Mouse (Mus musculus) lung, postnatal 0 days (tissue): ENCODE results near the gene Trpc3. TPM values are rescaled to one million over a fixed set of nuclear protein-coding genes. Genes with fewer than 3 reads are reported as not detected.
"Not testable (repeated sequence)": the region's sequence is repeated elsewhere in the genome, so short reads cannot be mapped to it uniquely, and the experiment has no call there.

ENCODE experiments used
- ATAC-seq: fragments of 200-750 bp; cut with Nextera tagmentation; 2 replicates; pipeline ENCODE4 v1.8.0; 2017; ENCODE audit warnings: moderate library complexity
- DNase-seq: peaks from one replicate; pipeline ENCODE4 v3.0.0-alpha.2; 2016; ENCODE audit warnings: low spot score
- H3K27ac ChIP-seq: fragments of 300-500 bp; sonication (generic); 2 replicates; pipeline ENCODE4 v1.5.1; 2014; ENCODE audit warnings: antibody characterized with exemption, mild to moderate bottlenecking, low read length, mixed read lengths
- H3K27me3 ChIP-seq: fragments of 300-500 bp; sonication (generic); replicated peaks from 2 replicates; pipeline ENCODE4 v1.6.1; 2014; ENCODE audit warnings: low read length, mixed read lengths; ENCODE audit not compliant: insufficient read depth
- H3K36me3 ChIP-seq: fragments of 300-500 bp; sonication (generic); 2 replicates; pipeline ENCODE4 v1.6.1; 2014; ENCODE audit warnings: low read length, mixed read lengths; ENCODE audit not compliant: insufficient read depth
- H3K4me1 ChIP-seq: fragments of 300-500 bp; sonication (generic); 2 replicates; pipeline ENCODE4 v1.6.1; 2014; ENCODE audit warnings: antibody characterized with exemption, low read depth, low read length, mixed read lengths; ENCODE audit not compliant: insufficient read depth
- H3K4me2 ChIP-seq: fragments of 300-500 bp; sonication (generic); replicated peaks from 2 replicates; pipeline ENCODE4 v1.6.1; 2014; ENCODE audit warnings: low read depth, mild to moderate bottlenecking, low read length, moderate library complexity, mixed read lengths
- H3K4me3 ChIP-seq: fragments of 300-500 bp; sonication (generic); 2 replicates; pipeline ENCODE4 v1.5.1; 2014; ENCODE audit warnings: low read depth, low read length
- H3K9ac ChIP-seq: fragments of 300-500 bp; sonication (generic); replicated peaks from 2 replicates; pipeline ENCODE4 v1.6.1; 2014; ENCODE audit warnings: low read depth, mild to moderate bottlenecking
- H3K9me3 ChIP-seq: fragments of 300-500 bp; sonication (generic); 2 replicates; pipeline ENCODE4 v1.6.1; 2016; ENCODE audit warnings: low read length, mixed read lengths
- CTCF ChIP-seq: IDR thresholded peaks from 2 replicates; pipeline ENCODE4 v1.5.1; 2016; ENCODE audit warnings: antibody characterized with exemption, mild to moderate bottlenecking
- EP300 ChIP-seq: IDR thresholded peaks from 2 replicates; pipeline ENCODE4 v1.6.1; 2016; ENCODE audit warnings: antibody characterized with exemption, mild to moderate bottlenecking, control low read depth
- whole genome bisulfite sequencing: fragments of 180-500 bp; shearing (Covaris S2); extraction: QIAGEN DNeasy Blood & Tissue Kit; methylation state at CpG from one replicate; pipeline ENCODE4 v1.1.7; 2014; 5-methylcytosine and 5-hydroxymethylcytosine counted together
- polyA plus RNA-seq: library from polyadenylated mRNA; unstranded; fragments of >200 nt; fragmentation: Nextera tagmentation; extraction: Ambion mirVana; gene quantifications from 2 replicates; pipeline ENCODE4 v1.2.1, GENCODE M21; 2015

The Trpc3 gene
- polyA plus RNA-seq, 1 experiment from 2014 or later = 3.1 TPM

DNA sequence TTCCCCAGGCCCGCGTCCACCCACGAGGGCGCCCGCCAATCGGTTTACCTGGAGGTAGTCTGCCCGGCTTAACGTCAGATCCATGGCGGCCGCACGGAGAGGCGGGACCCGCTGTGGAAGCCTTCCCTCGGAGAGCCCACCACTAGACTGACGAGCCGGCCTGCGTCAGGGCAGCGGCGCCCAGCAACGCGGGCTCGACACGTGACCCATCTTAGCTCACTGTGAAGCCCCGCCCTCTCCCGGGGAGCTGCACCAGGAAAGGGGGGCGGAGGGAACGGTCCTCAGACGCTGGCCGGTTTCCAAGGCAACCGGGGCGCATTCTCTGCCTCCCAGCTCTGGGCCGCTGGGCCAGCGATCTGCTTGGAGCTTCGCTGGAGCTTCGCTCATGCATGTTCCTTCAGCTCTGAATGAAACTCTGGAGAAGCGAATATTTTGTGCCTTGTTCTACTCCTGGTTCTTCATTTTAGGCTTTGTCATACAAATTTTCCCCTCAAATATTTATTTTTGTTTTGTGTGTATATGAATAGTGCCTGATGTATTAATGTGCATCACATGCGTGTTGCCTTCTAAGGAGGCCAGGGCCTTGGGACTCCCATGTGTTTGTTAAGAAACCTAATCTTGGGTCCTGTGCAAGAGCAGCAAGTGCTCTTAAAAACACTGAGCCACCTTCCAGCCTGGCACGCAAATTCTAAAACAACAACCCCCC, 76.6 kb downstream of the Trpc3 start, which contains the start of gene Bbs7:
Gene Bbs7 (minus strand): TSS at position 276 of the 706 bp plus-strand sequence.
- Histone ChIP-seq H3K27ac (0 out of 2 replicates have a peak within 1 kb of the TSS, but pooled peaks have one; percentile 38), H3K9me3 (no peaks in the 10 kb centered on the region), H3K36me3 (no peaks in the 10 kb centered on the region), H3K27me3 (no peaks in the 10 kb centered on the region), H3K9ac (peak within 1 kb of the TSS; percentile 51), H3K4me1 (no peaks in the 10 kb centered on the region), H3K4me2 (peak within 1 kb of the TSS; percentile 85), H3K4me3 (peak within 1 kb of the TSS; percentile 63)
- ATAC-seq = peak; percentile 100
- TF ChIP-seq EP300 (no peak), CTCF (no peak)
- peak; percentile 98 for DNase-seq
- 5% methylated on average over 31 of the region's 38 CpGs for WGBS

DNA sequence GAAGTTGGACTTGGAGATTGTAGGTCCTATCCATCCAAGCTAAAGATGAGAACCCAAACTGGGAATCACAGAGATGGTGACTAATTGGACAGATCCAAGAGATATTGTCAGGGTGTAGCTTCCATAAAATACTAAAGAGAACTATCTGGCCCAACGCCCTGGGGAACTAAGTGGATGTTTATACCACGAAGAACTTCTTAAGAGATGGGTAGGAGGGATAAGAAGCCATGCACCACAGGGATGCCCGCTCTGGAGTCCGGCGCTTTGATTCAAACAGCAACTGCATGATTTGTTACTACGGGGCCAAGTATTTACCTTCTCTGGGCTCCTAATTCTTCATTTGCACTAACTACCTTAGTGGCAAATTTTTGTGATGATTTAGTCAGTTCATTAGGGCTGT, 77.3 kb downstream of the Trpc3 start:
- WGBS = 3% methylated on average over 6 of the region's 6 CpGs
- H3K9ac ChIP-seq = peak overlapping the region; percentile 51
- H3K27ac ChIP-seq = 0 out of 2 replicates have a peak overlapping the region, but pooled peaks have one; percentile 38
- TF ChIP-seq CTCF (no peak), EP300 (no peak)
- peak; percentile 5 for DNase-seq
- peak overlapping the region; percentile 63 for H3K4me3 ChIP-seq
- no peaks in the 10 kb centered on the region for H3K4me1 ChIP-seq
- H3K4me2 ChIP-seq = peak overlapping the region; percentile 85
- no peaks in the 10 kb centered on the region for H3K9me3 ChIP-seq
- ATAC-seq = peak; percentile 13; the same call in 1 of the 2 replicates
- H3K27me3 ChIP-seq = no peaks in the 10 kb centered on the region
- H3K36me3 ChIP-seq = no peaks in the 10 kb centered on the region

DNA sequence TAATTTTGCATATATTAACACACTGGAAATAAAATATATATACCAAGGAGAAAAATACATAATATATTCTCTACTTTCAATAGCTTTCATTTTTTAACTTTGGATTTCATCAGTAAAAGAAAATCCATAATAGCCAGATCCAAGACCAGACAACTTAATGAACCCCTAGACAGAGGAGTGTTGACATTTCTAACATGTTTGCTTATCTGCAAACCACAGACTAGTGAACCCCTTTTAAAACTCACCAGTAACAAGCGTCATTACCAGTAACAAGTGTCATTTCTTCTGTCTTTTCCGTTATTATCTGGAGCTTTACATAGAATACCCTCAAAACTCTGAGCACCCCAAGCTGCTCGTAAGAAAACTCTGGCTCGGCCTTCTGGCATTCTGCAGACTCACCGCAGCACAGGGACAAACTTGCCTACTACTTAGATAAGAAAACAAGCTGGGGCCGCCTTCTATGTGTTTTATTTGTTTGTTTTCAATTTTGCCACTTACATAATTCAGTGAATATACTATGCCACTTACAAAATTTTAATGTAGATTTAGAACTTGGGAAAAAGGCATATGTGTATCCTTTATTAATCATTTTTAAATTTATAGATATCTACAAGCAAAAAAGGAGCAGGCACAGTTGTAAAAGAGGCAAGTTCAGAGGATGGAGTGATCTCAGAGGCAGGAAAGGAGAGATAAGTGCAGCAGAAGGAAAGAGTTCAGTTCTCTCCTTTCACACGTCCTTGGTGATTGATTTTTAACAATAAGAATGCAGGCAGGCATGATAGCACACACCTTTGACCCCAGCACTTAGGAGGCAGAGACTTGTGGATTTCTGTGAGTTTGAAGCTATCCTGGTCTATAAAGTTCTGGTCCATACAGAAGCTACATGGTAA, 83.8 kb downstream of the Trpc3 start:
- DNase-seq (no peak), ATAC-seq (no peak)
- no peak overlapping the region for H3K9ac ChIP-seq
- H3K4me3 ChIP-seq = no peak overlapping the region
- no peak overlapping the region for H3K27ac ChIP-seq
- no peaks in the 10 kb centered on the region for H3K4me1 ChIP-seq
- no peaks in the 10 kb centered on the region for H3K27me3 ChIP-seq
- H3K4me2 ChIP-seq = no peak overlapping the region
- no peak for TF ChIP-seq EP300
- H3K9me3 ChIP-seq = no peaks in the 10 kb centered on the region
- 67% methylated on average over 7 of the region's 7 CpGs for WGBS
- no peaks in the 10 kb centered on the region for H3K36me3 ChIP-seq

DNA sequence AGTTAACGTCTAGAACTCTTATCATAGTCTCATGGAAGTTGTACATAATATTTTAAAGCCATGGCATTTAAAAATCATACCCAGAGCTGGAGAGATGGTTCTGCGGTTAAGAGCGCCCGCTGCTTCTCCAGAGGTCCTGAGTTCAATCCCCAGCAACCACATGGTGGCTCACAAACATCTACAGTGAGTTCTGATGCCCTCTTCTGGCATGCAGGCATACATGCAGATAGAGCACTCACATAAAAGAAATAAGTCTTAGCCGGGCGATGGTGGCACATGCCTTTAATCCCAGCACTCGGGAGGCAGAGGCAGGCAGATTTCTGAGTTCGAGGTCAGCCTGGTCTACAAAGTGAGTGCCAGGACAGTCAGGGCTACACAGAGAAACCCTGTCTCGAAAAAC, 90.2 kb downstream of the Trpc3 start:
- WGBS = 88% methylated on average over 8 of the region's 9 CpGs
- H3K4me1 ChIP-seq, H3K36me3 ChIP-seq, H3K4me3 ChIP-seq, H3K9ac ChIP-seq, H3K4me2 ChIP-seq, ATAC-seq, H3K27me3 ChIP-seq, DNase-seq, H3K9me3 ChIP-seq, H3K27ac ChIP-seq: not testable (repeated sequence)
- TF ChIP-seq CTCF = peak; percentile 10; the same call in 1 of the 2 replicates

DNA sequence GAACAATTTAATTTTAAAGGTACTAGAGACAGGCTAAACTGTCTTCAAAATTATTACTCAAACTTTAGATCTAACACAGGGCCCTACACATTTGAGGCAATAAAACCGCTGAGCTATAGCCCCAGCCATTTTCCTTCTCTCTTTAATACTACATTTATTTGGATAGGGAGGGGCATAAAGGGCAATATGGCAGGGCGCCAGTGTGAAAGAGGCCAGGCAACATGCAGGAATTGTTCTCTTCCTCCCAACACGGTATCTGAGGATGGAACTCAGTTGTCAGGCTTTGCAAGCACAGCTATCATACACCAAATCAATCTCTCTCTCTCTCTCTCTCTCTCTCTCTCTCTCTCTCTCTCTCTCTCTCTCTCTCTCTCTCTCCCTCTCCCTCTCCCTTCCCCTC, 91.2 kb downstream of the Trpc3 start:
- H3K9me3 ChIP-seq = no peaks in the 10 kb centered on the region
- ATAC-seq (no peak), DNase-seq (peak; percentile 5)
- H3K4me1 ChIP-seq = no peaks in the 10 kb centered on the region
- no peaks in the 10 kb centered on the region for H3K27me3 ChIP-seq
- H3K36me3 ChIP-seq = no peaks in the 10 kb centered on the region
- TF ChIP-seq CTCF = no peak
- TF ChIP-seq EP300 = no peak
- H3K27ac ChIP-seq = no peak overlapping the region
- WGBS = 33% methylated on average over 3 of the region's 3 CpGs
- no peak overlapping the region for H3K4me3 ChIP-seq
- no peak overlapping the region for H3K4me2 ChIP-seq
- H3K9ac ChIP-seq = no peak overlapping the region

DNA sequence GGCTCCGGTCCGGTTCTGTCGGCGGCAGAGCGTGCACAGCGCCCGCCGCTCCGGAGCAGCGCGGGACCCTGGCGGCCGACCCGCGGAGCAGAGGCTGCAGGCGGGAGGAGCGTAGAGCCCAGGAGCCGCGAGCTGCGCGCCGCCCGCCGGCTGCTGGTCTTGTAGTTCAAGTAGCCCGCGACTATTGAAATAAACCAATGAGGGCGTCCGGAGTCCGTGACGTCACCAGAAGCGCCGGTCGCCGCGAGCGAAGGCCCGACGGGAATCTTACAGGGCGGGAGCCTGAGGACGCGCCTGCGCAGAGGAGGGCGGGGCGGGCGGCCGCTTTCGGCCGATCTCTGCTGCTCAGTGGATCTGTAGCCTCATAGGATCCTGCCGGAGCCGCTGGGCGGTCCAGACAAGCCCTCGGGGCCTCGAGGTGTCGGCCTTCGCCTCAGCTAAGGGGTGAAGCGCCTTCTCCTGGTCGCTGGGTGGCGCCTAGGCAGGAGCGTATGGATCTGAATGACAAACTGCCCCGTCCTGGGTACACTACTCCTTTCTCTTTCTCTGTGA, 118.1 kb downstream of the Trpc3 start, which contains the start of gene Ccna2:
Gene Ccna2 (minus strand): TSS at position 324 of the 552 bp plus-strand sequence.
- peak within 1 kb of the TSS; percentile 91 for H3K4me2 ChIP-seq
- ATAC-seq = peak; percentile 100
- TF ChIP-seq EP300 (no peak), CTCF (peak; percentile 83)

More for the DNA sequence above, 118.1 kb downstream of the Trpc3 start, which contains the start of gene Ccna2:
- DNase-seq = peak; percentile 99
- Histone ChIP-seq H3K9ac (peak within 1 kb of the TSS; percentile 38; the same call in 1 of the 2 replicates), H3K27me3 (no peaks in the 10 kb centered on the region), H3K27ac (peak within 1 kb of the TSS; percentile 82), H3K36me3 (no peaks in the 10 kb centered on the region), H3K4me3 (peak within 1 kb of the TSS; percentile 69), H3K4me1 (peaks cover 8% of the 10 kb centered on the region; the same call in 1 of the 2 replicates), H3K9me3 (no peaks in the 10 kb centered on the region)
- WGBS = under 1% methylated on average over 56 of the region's 60 CpGs
